Mouse (Mus musculus): Measurements from ENCODE around the gene Usp49.

- no peak for TF ChIP-seq CTCF (IDR thresholded peaks at IDR 0.05; ENCODE audit: extremely low read depth, insufficient read depth, insufficient read length, insufficient replicate concordance)
- TF ChIP-seq POLR2A (IDR thresholded peaks at IDR 0.05; ENCODE audit: low read depth, low read length), result no peak
These were observed 28.2 kb upstream of the Usp49 start for GRCm38 (mm10) chr17:47602289-47602688.

All from spleen, adult 2 months (tissue).